Mouse (Mus musculus): ENCODE results near the gene Clp1. TPM values are rescaled to one million over a fixed set of nuclear protein-coding genes. Genes with fewer than 3 reads are reported as not detected.

Gene Clp1
- polyA plus RNA-seq (2015; fragmentation: Nextera tagmentation; extraction: Ambion mirVana): 28.3 and 28.6 TPM in 2 replicates

GRCm38 (mm10) chr2:84727172-84727858, at the start of gene Clp1:
Clp1 (minus strand) TSS chr2:84727350.
- H3K4me2 ChIP-seq (ENCODE audit: low read depth, low read length): peak within 1 kb of the TSS; percentile 92
- H3K27me3 ChIP-seq (ENCODE audit: control insufficient read depth, insufficient read depth, low read depth, low read length): no peaks in the 10 kb centered on the region
- peak; percentile 98 for ATAC-seq (ENCODE audit: low read depth)
- peak within 1 kb of the TSS; percentile 75 for H3K4me3 ChIP-seq (ENCODE audit: low read length)
- H3K9ac ChIP-seq (ENCODE audit: low read length): peak within 1 kb of the TSS; percentile 71
- peak within 1 kb of the TSS; percentile 87 for H3K27ac ChIP-seq (ENCODE audit: low read length)
- no peaks in the 10 kb centered on the region for H3K9me3 ChIP-seq (ENCODE audit: control insufficient read depth, low read length)
- WGBS: under 1% methylated on average over 39 of the region's 39 CpGs
- H3K36me3 ChIP-seq (ENCODE audit: control insufficient read depth, insufficient read depth, low read length): peaks cover 11% of the 10 kb centered on the region; the same call in 1 of the 2 replicates
- H3K4me1 ChIP-seq (replicated peaks; ENCODE audit: control insufficient read depth, insufficient read depth, low read length): peaks cover 9% of the 10 kb centered on the region

DNA sequence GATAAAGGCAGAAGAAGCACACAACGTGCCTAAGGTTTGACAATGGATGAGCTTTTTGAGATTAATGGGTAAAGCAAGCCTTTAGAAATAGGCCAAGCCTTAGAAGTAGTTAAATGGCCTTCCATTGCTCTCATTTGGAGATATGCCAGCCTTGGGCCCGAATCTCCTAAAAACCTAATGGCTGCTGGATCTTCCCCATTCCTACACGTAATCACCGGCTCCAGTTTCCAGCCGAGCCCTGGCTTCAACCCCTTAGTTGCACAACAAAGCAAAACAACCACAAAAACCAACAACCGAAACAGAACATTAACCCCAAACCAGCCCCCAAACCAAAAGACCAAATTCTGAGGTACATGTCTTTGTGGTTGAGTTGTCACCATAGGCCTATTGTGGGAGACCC, 48.5 kb upstream of the Clp1 start:
- H3K4me3 ChIP-seq (ENCODE audit: low read length): no peak overlapping the region
- peak overlapping the region; percentile 46; the same call in 1 of the 2 replicates for H3K4me2 ChIP-seq (ENCODE audit: low read depth, low read length)
- no peaks in the 10 kb centered on the region for H3K36me3 ChIP-seq (ENCODE audit: control insufficient read depth, insufficient read depth, low read length)
- no peak for ATAC-seq (ENCODE audit: low read depth)
- WGBS: 59% methylated on average over 6 of the region's 6 CpGs
- no peak overlapping the region for H3K9ac ChIP-seq (ENCODE audit: low read length)
- H3K4me1 ChIP-seq (replicated peaks; ENCODE audit: control insufficient read depth, insufficient read depth, low read length): peaks cover 5% of the 10 kb centered on the region; the same call in 1 of the 2 replicates
- H3K9me3 ChIP-seq (ENCODE audit: control insufficient read depth, low read length): no peaks in the 10 kb centered on the region
- no peaks in the 10 kb centered on the region for H3K27me3 ChIP-seq (ENCODE audit: control insufficient read depth, insufficient read depth, low read depth, low read length)
- peak overlapping the region; percentile 76 for H3K27ac ChIP-seq (ENCODE audit: low read length)

GRCm38 (mm10) chr2:84775241-84775640, 48.1 kb upstream of the Clp1 start, which contains the start of gene Serping1:
Serping1 (minus strand) TSS chr2:84775444.
- Histone ChIP-seq H3K36me3 (ENCODE audit: control insufficient read depth, insufficient read depth, low read length) (no peaks in the 10 kb centered on the region), H3K4me2 (ENCODE audit: low read depth, low read length) (peak within 1 kb of the TSS; percentile 46), H3K9me3 (ENCODE audit: control insufficient read depth, low read length) (no peaks in the 10 kb centered on the region), H3K27me3 (ENCODE audit: control insufficient read depth, insufficient read depth, low read depth, low read length) (no peaks in the 10 kb centered on the region), H3K27ac (ENCODE audit: low read length) (peak within 1 kb of the TSS; percentile 76), H3K4me1 (replicated peaks; ENCODE audit: control insufficient read depth, insufficient read depth, low read length) (peaks cover 5% of the 10 kb centered on the region; the same call in 1 of the 2 replicates), H3K4me3 (ENCODE audit: low read length) (peak within 1 kb of the TSS; percentile 47), H3K9ac (ENCODE audit: low read length) (peak within 1 kb of the TSS; percentile 59)
- ATAC-seq (ENCODE audit: low read depth): peak; percentile 62
- WGBS: 40% methylated on average over 9 of the region's 9 CpGs

DNA sequence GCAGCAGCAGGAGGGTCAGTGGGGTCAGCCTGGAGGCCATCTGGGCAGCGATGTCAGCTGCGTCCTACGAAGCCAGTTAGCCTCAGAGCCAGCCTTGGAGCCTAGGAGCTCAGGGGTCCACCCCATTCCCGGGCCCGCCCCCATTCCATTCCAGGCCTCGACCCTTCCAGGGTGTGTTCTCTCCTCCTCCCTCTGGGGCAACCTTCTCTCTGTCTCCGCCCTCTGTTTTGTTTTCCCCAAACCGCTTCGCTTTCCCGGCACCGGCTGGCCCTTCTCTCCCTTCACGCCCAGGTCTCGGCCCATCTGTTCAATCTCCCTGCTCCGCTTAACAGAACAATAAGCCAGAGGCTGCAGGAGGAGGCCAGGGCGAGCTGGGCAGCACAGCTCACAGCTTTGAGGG, 47.6 kb upstream of the Clp1 start:
- ATAC-seq (ENCODE audit: low read depth): peak; percentile 97
- WGBS: 4% methylated on average over 15 of the region's 15 CpGs

GRCm38 (mm10) chr2:84773195-84773594, 46.0 kb upstream of the Clp1 start:
- Histone ChIP-seq H3K27me3 (ENCODE audit: control insufficient read depth, insufficient read depth, low read depth, low read length) (no peaks in the 10 kb centered on the region), H3K27ac (ENCODE audit: low read length) (no peak overlapping the region), H3K4me1 (replicated peaks; ENCODE audit: control insufficient read depth, insufficient read depth, low read length) (peaks cover 5% of the 10 kb centered on the region; the same call in 1 of the 2 replicates), H3K36me3 (ENCODE audit: control insufficient read depth, insufficient read depth, low read length) (0 out of 2 replicates have a peak, but pooled peaks cover 2% of the 10 kb centered on the region), H3K4me2 (ENCODE audit: low read depth, low read length) (peak overlapping the region; percentile 46; the same call in 1 of the 2 replicates), H3K9me3 (ENCODE audit: control insufficient read depth, low read length) (no peaks in the 10 kb centered on the region), H3K9ac (ENCODE audit: low read length) (no peak overlapping the region), H3K4me3 (ENCODE audit: low read length) (peak overlapping the region; percentile 9; the same call in 1 of the 2 replicates)
- 72% methylated on average over 5 of the region's 5 CpGs for whole genome bisulfite sequencing
- no peak for ATAC-seq (ENCODE audit: low read depth)

More for the DNA sequence above, 47.6 kb upstream of the Clp1 start:
- Histone ChIP-seq H3K27me3 (ENCODE audit: control insufficient read depth, insufficient read depth, low read depth, low read length) (no peaks in the 10 kb centered on the region), H3K4me2 (ENCODE audit: low read depth, low read length) (peak overlapping the region; percentile 46), H3K36me3 (ENCODE audit: control insufficient read depth, insufficient read depth, low read length) (0 out of 2 replicates have a peak, but pooled peaks cover 2% of the 10 kb centered on the region), H3K4me1 (replicated peaks; ENCODE audit: control insufficient read depth, insufficient read depth, low read length) (peaks cover 5% of the 10 kb centered on the region; the same call in 1 of the 2 replicates), H3K9ac (ENCODE audit: low read length) (peak overlapping the region; percentile 59), H3K9me3 (ENCODE audit: control insufficient read depth, low read length) (no peaks in the 10 kb centered on the region), H3K27ac (ENCODE audit: low read length) (peak overlapping the region; percentile 53), H3K4me3 (ENCODE audit: low read length) (peak overlapping the region; percentile 47)

GRCm38 (mm10) chr2:84772454-84772853, 45.3 kb upstream of the Clp1 start:
- H3K4me3 ChIP-seq (ENCODE audit: low read length): no peak overlapping the region
- H3K27ac ChIP-seq (ENCODE audit: low read length): no peak overlapping the region
- no peaks in the 10 kb centered on the region for H3K9me3 ChIP-seq (ENCODE audit: control insufficient read depth, low read length)
- H3K36me3 ChIP-seq (ENCODE audit: control insufficient read depth, insufficient read depth, low read length): 0 out of 2 replicates have a peak, but pooled peaks cover 2% of the 10 kb centered on the region
- H3K27me3 ChIP-seq (ENCODE audit: control insufficient read depth, insufficient read depth, low read depth, low read length): no peaks in the 10 kb centered on the region
- 88% methylated on average over 4 of the region's 4 CpGs for WGBS
- H3K4me2 ChIP-seq (ENCODE audit: low read depth, low read length): no peak overlapping the region
- H3K4me1 ChIP-seq (replicated peaks; ENCODE audit: control insufficient read depth, insufficient read depth, low read length): peaks cover 5% of the 10 kb centered on the region; the same call in 1 of the 2 replicates
- no peak for ATAC-seq (ENCODE audit: low read depth)
- H3K9ac ChIP-seq (ENCODE audit: low read length): no peak overlapping the region

GRCm38 (mm10) chr2:84770501-84770900, 43.4 kb upstream of the Clp1 start:
- H3K4me3 ChIP-seq (ENCODE audit: low read length): no peak overlapping the region
- 69% methylated on average over 6 of the region's 6 CpGs for WGBS
- no peak overlapping the region for H3K4me2 ChIP-seq (ENCODE audit: low read depth, low read length)
- H3K9ac ChIP-seq (ENCODE audit: low read length): no peak overlapping the region
- H3K27me3 ChIP-seq (ENCODE audit: control insufficient read depth, insufficient read depth, low read depth, low read length): no peaks in the 10 kb centered on the region
- H3K9me3 ChIP-seq (ENCODE audit: control insufficient read depth, low read length): no peaks in the 10 kb centered on the region
- ATAC-seq (ENCODE audit: low read depth): no peak
- peaks cover 5% of the 10 kb centered on the region; the same call in 1 of the 2 replicates for H3K36me3 ChIP-seq (ENCODE audit: control insufficient read depth, insufficient read depth, low read length)
- H3K4me1 ChIP-seq (replicated peaks; ENCODE audit: control insufficient read depth, insufficient read depth, low read length): peaks cover 1% of the 10 kb centered on the region; the same call in 1 of the 2 replicates
- no peak overlapping the region for H3K27ac ChIP-seq (ENCODE audit: low read length)

- Histone ChIP-seq H3K4me2 (ENCODE audit: low read depth, low read length) (no peak overlapping the region), H3K9ac (ENCODE audit: low read length) (no peak overlapping the region), H3K27me3 (ENCODE audit: control insufficient read depth, insufficient read depth, low read depth, low read length) (no peaks in the 10 kb centered on the region), H3K27ac (ENCODE audit: low read length) (no peak overlapping the region), H3K36me3 (ENCODE audit: control insufficient read depth, insufficient read depth, low read length) (peaks cover 3% of the 10 kb centered on the region; the same call in 1 of the 2 replicates), H3K9me3 (ENCODE audit: control insufficient read depth, low read length) (no peaks in the 10 kb centered on the region), H3K4me3 (ENCODE audit: low read length) (no peak overlapping the region), H3K4me1 (replicated peaks; ENCODE audit: control insufficient read depth, insufficient read depth, low read length) (no peaks in the 10 kb centered on the region)
- no peak for ATAC-seq (ENCODE audit: low read depth)
- 26% methylated on average over 1 of the region's 1 CpGs for WGBS
These were observed 35.7 kb upstream of the Clp1 start for GRCm38 (mm10) chr2:84762818-84763217.

GRCm38 (mm10) chr2:84762295-84762694, 35.1 kb upstream of the Clp1 start:
- no peaks in the 10 kb centered on the region for H3K9me3 ChIP-seq (ENCODE audit: control insufficient read depth, low read length)
- no peak overlapping the region for H3K27ac ChIP-seq (ENCODE audit: low read length)
- no peaks in the 10 kb centered on the region for H3K4me1 ChIP-seq (replicated peaks; ENCODE audit: control insufficient read depth, insufficient read depth, low read length)
- H3K27me3 ChIP-seq (ENCODE audit: control insufficient read depth, insufficient read depth, low read depth, low read length): no peaks in the 10 kb centered on the region
- ATAC-seq (ENCODE audit: low read depth): no peak
- peaks cover 2% of the 10 kb centered on the region; the same call in 1 of the 2 replicates for H3K36me3 ChIP-seq (ENCODE audit: control insufficient read depth, insufficient read depth, low read length)
- H3K9ac ChIP-seq (ENCODE audit: low read length): no peak overlapping the region
- no peak overlapping the region for H3K4me2 ChIP-seq (ENCODE audit: low read depth, low read length)
- no peak overlapping the region for H3K4me3 ChIP-seq (ENCODE audit: low read length)
- 60% methylated on average over 4 of the region's 4 CpGs for WGBS

Data from lung, embryonic 16.5 days (tissue).